Mouse (Mus musculus) heart, embryonic 11.5 days (tissue): ENCODE data around the gene Pdk2. TPM values are rescaled to one million over a fixed set of nuclear protein-coding genes. Genes with fewer than 3 reads are reported as not detected.

Experiments used
- ATAC-seq: fragments of 200-750 bp; cut with Nextera tagmentation; replicated peaks from 2 replicates; pipeline ENCODE4 v1.8.0; 2017; ENCODE audit warnings: moderate library complexity; ENCODE audit not compliant: insufficient number of reproducible peaks, low FRiP score, low TSS enrichment
- H3K27ac ChIP-seq: fragments of 300-500 bp; sonication (generic); 2 replicates; pipeline ENCODE4 v1.5.1; 2014; ENCODE audit warnings: mild to moderate bottlenecking, low read depth, low read length
- H3K27me3 ChIP-seq: fragments of 300-500 bp; sonication (generic); 2 replicates; pipeline ENCODE4 v1.6.1; 2014; ENCODE audit warnings: mild to moderate bottlenecking, low read length, mixed read lengths; ENCODE audit not compliant: control insufficient read depth, insufficient read depth
- H3K36me3 ChIP-seq: fragments of 300-500 bp; sonication (generic); 2 replicates; pipeline ENCODE4 v1.6.1; 2014; ENCODE audit warnings: mild to moderate bottlenecking, low read length, moderate library complexity, mixed read lengths; ENCODE audit not compliant: control insufficient read depth, insufficient read depth
- H3K4me1 ChIP-seq: fragments of 300-500 bp; sonication (generic); 2 replicates; pipeline ENCODE4 v1.6.1; 2014; ENCODE audit warnings: low read length; ENCODE audit not compliant: control insufficient read depth, insufficient read depth
- H3K4me2 ChIP-seq: fragments of 300-500 bp; sonication (generic); 2 replicates; pipeline ENCODE4 v1.6.1; 2014; ENCODE audit warnings: mild to moderate bottlenecking, moderate library complexity
- H3K4me3 ChIP-seq: fragments of 300-500 bp; sonication (generic); 2 replicates; pipeline ENCODE4 v1.5.1; 2014; ENCODE audit warnings: low read depth, low read length
- H3K9ac ChIP-seq: fragments of 300-500 bp; sonication (generic); 2 replicates; pipeline ENCODE4 v1.6.1; 2014; ENCODE audit warnings: mild to moderate bottlenecking, low read depth, low read length, moderate library complexity
- H3K9me3 ChIP-seq: fragments of 300-500 bp; sonication (generic); replicated peaks from 2 replicates; pipeline ENCODE4 v1.6.1; 2016; ENCODE audit warnings: low read length; ENCODE audit not compliant: control insufficient read depth
- WGBS: fragments of 180-500 bp; shearing (Covaris S2); extraction: QIAGEN DNeasy Blood & Tissue Kit; methylation state at CpG from one replicate; pipeline ENCODE4 v1.1.7; 2014; ENCODE audit not compliant: insufficient replicate concordance; 5-methylcytosine and 5-hydroxymethylcytosine counted together
- polyA plus RNA-seq: library from polyadenylated mRNA; unstranded; fragments of >200 nt; fragmentation: Nextera tagmentation; extraction: Ambion mirVana; gene quantifications from 2 replicates; pipeline ENCODE4 v1.2.1, GENCODE M21; 2014

Gene Pdk2
- polyA plus RNA-seq, 1 experiment from 2014 or later: 45.6 TPM

DNA sequence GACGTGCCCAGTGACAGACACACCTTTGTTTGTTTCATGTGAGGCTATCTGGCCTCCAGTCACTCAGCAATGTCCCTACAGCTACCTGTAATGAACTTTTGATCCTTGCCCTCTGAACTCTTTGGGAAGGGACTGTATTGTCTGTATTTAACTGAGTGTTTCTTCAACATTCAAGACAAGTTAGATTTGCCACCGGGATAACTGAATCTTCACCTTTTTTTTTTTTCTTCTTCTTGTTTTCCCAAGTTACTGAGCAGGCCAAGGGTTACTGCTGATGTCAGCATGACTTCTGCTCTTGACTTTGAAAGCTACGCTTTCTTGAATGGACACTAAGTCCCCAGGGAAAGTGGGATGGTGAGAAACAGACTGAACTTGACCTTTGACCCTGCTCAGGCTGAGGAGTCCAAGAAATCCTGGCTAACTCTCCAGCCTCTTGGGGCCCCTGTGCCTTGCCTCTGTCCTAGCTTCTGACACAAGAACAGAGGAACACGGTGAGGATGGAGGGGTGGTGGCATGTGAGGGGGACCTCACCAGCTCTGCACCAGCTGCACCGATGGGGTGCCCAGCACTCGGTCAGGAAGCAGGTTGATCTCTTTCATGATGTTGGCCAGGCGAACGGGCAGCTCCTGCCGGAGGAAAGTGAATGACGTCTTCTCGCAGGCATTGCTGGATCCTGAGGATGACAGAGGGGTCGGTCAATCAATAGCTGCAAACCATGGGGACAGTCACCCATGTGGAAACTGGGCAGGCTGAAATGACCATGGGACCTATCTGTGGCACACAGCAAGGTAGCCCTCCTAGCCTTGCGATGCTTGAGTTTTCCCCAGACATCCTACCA lies 2.1 kb downstream of the Pdk2 start:
- WGBS: 82% methylated on average over 13 of the region's 13 CpGs
- Histone ChIP-seq H3K4me3 (no peak overlapping the region), H3K36me3 (peaks cover 4% of the 10 kb centered on the region; the same call in 1 of the 2 replicates), H3K27ac (no peak overlapping the region), H3K4me2 (no peak overlapping the region), H3K4me1 (peaks cover 14% of the 10 kb centered on the region), H3K9me3 (no peaks in the 10 kb centered on the region), H3K9ac (no peak overlapping the region), H3K27me3 (peaks cover 8% of the 10 kb centered on the region; the same call in 1 of the 2 replicates)
- no peak for ATAC-seq

DNA sequence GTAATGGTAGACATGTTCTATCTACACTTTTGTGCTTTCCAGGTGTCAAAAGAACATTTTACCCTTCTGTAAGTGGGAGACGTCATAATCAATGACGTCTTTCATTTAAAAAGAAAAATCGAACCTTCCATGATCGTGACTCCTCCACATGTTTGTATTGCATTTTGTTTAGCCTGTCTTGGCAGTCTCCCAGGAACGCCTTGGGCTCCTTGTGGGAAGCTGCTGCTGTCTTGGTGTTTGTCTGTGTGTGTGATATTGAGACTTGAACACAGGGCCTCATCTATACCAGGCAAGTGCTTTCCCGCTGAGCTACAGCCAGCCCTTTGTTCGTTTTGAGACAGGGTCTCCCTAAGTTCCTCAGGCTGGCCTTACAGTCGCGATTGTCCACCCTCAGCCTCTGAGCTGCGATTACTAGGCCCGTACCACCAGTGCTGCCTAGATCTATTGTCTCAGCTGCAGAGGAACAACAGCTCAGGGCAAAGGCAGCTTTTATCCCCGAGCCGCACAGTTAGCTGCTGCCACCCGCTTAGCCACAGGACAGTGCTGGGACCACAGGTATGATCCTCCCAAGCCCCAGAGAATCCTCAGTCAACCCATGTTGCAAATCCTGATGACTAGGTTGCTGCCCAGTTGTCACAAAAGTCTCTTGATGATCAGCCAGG lies 2.9 kb downstream of the Pdk2 start:
- Histone ChIP-seq H3K36me3 (peaks cover 4% of the 10 kb centered on the region; the same call in 1 of the 2 replicates), H3K27ac (no peak overlapping the region), H3K4me3 (no peak overlapping the region), H3K4me1 (peaks cover 20% of the 10 kb centered on the region), H3K27me3 (peaks cover 10% of the 10 kb centered on the region; the same call in 1 of the 2 replicates), H3K4me2 (no peak overlapping the region), H3K9me3 (no peaks in the 10 kb centered on the region), H3K9ac (no peak overlapping the region)
- 78% methylated on average over 14 of the region's 14 CpGs for WGBS
- ATAC-seq: no peak

DNA sequence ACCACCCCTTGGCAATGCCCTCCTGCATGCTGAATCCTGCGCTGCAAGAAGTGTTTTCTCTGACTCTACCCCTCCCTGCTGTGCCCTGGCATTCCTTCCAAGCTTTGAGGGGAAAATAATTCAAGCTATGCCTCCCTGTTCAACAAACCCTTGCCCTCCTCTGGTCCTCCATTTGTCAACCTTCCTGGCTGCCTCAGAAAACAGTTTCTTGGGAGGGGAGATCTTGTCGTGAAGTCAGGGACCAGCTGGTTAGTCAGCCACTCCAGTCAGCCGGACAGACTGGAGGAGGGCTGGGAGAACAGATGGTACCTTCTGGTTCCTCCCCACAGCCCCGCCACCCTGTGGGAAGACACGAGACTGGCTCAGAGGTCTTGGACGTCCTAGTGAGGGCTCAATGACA lies 3.8 kb downstream of the Pdk2 start:
- Histone ChIP-seq H3K27ac (no peak overlapping the region), H3K27me3 (peaks cover 13% of the 10 kb centered on the region), H3K36me3 (peaks cover 4% of the 10 kb centered on the region; the same call in 1 of the 2 replicates), H3K4me1 (peaks cover 26% of the 10 kb centered on the region), H3K4me3 (no peak overlapping the region), H3K9me3 (no peaks in the 10 kb centered on the region), H3K4me2 (no peak overlapping the region), H3K9ac (no peak overlapping the region)
- no peak for ATAC-seq
- 55% methylated on average over 6 of the region's 6 CpGs for WGBS

GRCm38 (mm10) chr11:95036521-95036920 lies 4.6 kb downstream of the Pdk2 start:
- H3K36me3 ChIP-seq: peaks cover 4% of the 10 kb centered on the region; the same call in 1 of the 2 replicates

GRCm38 (mm10) chr11:95034902-95035301 lies 6.3 kb downstream of the Pdk2 start:
- H3K36me3 ChIP-seq: peaks cover 4% of the 10 kb centered on the region; the same call in 1 of the 2 replicates
- peaks cover 13% of the 10 kb centered on the region for H3K27me3 ChIP-seq
- H3K4me3 ChIP-seq: no peak overlapping the region
- H3K9ac ChIP-seq: no peak overlapping the region
- H3K4me1 ChIP-seq: peaks cover 19% of the 10 kb centered on the region
- no peak overlapping the region for H3K27ac ChIP-seq
- ATAC-seq: no peak
- H3K4me2 ChIP-seq: no peak overlapping the region
- WGBS: 68% methylated on average over 10 of the region's 10 CpGs
- no peaks in the 10 kb centered on the region for H3K9me3 ChIP-seq

More at GRCm38 (mm10) chr11:95036521-95036920, 4.6 kb downstream of the Pdk2 start:
- no peak for ATAC-seq
- H3K27me3 ChIP-seq: peaks cover 13% of the 10 kb centered on the region
- H3K4me1 ChIP-seq: peaks cover 26% of the 10 kb centered on the region
- H3K27ac ChIP-seq: no peak overlapping the region
- 95% methylated on average over 5 of the region's 5 CpGs for WGBS
- no peak overlapping the region for H3K4me3 ChIP-seq
- H3K4me2 ChIP-seq: no peak overlapping the region
- no peaks in the 10 kb centered on the region for H3K9me3 ChIP-seq
- H3K9ac ChIP-seq: no peak overlapping the region

DNA sequence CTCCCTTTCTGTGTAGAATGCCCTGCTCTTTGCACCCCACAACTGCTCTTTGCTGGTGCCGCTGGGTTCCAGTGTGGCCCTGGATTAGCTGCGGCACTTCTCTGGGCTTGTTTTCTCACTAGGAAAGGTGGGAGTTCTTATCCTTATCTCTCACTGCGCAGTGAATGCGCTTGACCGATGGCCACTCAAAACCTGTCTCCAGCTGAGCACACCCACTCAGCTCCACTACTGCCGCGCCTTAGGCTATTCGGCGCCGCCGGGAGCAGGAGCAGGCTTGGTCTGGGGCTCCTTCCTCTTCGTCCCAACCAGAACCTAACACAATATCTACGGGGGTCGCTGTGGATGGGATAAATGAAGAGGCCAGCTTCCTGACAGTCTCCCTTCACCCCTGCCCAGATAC lies 7.5 kb downstream of the Pdk2 start:
- H3K4me3 ChIP-seq: no peak overlapping the region
- 24% methylated on average over 14 of the region's 14 CpGs for WGBS
- H3K27me3 ChIP-seq: peaks cover 13% of the 10 kb centered on the region
- H3K9me3 ChIP-seq: no peaks in the 10 kb centered on the region
- peaks cover 18% of the 10 kb centered on the region; the same call in 1 of the 2 replicates for H3K4me1 ChIP-seq
- H3K27ac ChIP-seq: peak overlapping the region; percentile 51; the same call in 1 of the 2 replicates
- ATAC-seq: no peak
- peak overlapping the region; percentile 29 for H3K4me2 ChIP-seq
- H3K36me3 ChIP-seq: peaks cover 4% of the 10 kb centered on the region; the same call in 1 of the 2 replicates
- 0 out of 2 replicates have a peak overlapping the region, but pooled peaks have one; percentile 22 for H3K9ac ChIP-seq

DNA sequence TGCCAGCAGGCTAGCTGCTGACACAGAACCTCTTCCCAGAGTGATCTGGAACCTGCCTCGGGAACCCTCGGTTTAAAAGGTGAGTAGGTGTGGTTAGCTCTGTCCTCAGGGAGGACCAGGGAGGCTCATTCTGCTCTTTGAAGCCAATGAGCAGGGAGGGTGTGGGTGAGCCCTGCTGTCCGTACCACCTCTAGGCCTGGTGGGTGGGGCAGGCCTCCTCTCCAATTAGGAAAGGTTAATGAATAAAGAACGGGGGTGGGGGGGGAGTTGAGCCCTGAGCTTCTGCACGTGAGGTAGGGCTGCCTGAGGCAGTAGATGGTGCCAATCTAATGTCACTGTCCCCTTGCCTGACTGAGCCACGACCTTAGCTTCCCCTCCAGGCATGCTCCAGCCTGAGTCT lies 8.2 kb downstream of the Pdk2 start:
- H3K4me3 ChIP-seq: no peak overlapping the region
- H3K4me2 ChIP-seq: peak overlapping the region; percentile 29; the same call in 1 of the 2 replicates
- H3K27ac ChIP-seq: no peak overlapping the region
- peaks cover 18% of the 10 kb centered on the region; the same call in 1 of the 2 replicates for H3K4me1 ChIP-seq
- no peak overlapping the region for H3K9ac ChIP-seq
- no peaks in the 10 kb centered on the region for H3K9me3 ChIP-seq
- ATAC-seq: no peak
- 35% methylated on average over 6 of the region's 6 CpGs for WGBS
- peaks cover 4% of the 10 kb centered on the region; the same call in 1 of the 2 replicates for H3K36me3 ChIP-seq
- peaks cover 20% of the 10 kb centered on the region for H3K27me3 ChIP-seq

- WGBS: 35% methylated on average over 13 of the region's 13 CpGs
- ATAC-seq: no peak
- H3K4me3 ChIP-seq: no peak overlapping the region
- H3K9ac ChIP-seq: no peak overlapping the region
- no peak overlapping the region for H3K27ac ChIP-seq
- H3K4me2 ChIP-seq: no peak overlapping the region
- H3K9me3 ChIP-seq: no peaks in the 10 kb centered on the region
- peaks cover 8% of the 10 kb centered on the region; the same call in 1 of the 2 replicates for H3K27me3 ChIP-seq
- H3K36me3 ChIP-seq: peaks cover 3% of the 10 kb centered on the region
- H3K4me1 ChIP-seq: 0 out of 2 replicates have a peak, but pooled peaks cover 2% of the 10 kb centered on the region
Measured at GRCm38 (mm10) chr11:95027850-95028470, 13.2 kb downstream of the Pdk2 start.
